Mouse (Mus musculus) midbrain, embryonic 10.5 days (tissue): ENCODE measurements around the gene Tatdn2. TPM values are rescaled to one million over a fixed set of nuclear protein-coding genes. Genes with fewer than 3 reads are reported as not detected.

Source experiments
- DNase-seq: peaks from one replicate; pipeline ENCODE4 v3.0.0-alpha.2; 2017; ENCODE audit warnings: low spot score
- H3K27ac ChIP-seq: fragments of 300-500 bp; sonication (generic); replicated peaks from 2 replicates; pipeline ENCODE4 v1.5.1; 2016; ENCODE audit warnings: mild to moderate bottlenecking
- H3K27me3 ChIP-seq: fragments of 300-500 bp; sonication (generic); 2 replicates; pipeline ENCODE4 v1.6.1; 2016; ENCODE audit warnings: low read depth, mild to moderate bottlenecking; ENCODE audit not compliant: poor library complexity, severe bottlenecking
- H3K36me3 ChIP-seq: fragments of 300-500 bp; sonication (generic); 2 replicates; pipeline ENCODE4 v1.6.1; 2016; ENCODE audit warnings: mild to moderate bottlenecking, moderate library complexity
- H3K4me1 ChIP-seq: fragments of 300-500 bp; sonication (generic); 2 replicates; pipeline ENCODE4 v1.6.1; 2016
- H3K4me3 ChIP-seq: fragments of 300-500 bp; sonication (generic); 2 replicates; pipeline ENCODE4 v1.5.1; 2016; ENCODE audit warnings: mild to moderate bottlenecking, moderate library complexity
- H3K9me3 ChIP-seq: fragments of 300-500 bp; sonication (generic); replicated peaks from 2 replicates; pipeline ENCODE4 v1.6.1; 2016; ENCODE audit warnings: mild to moderate bottlenecking
- WGBS: fragments of 180-500 bp; shearing (Covaris S2); methylation state at CpG from one replicate; pipeline ENCODE4 v1.1.7; 2016; 5-methylcytosine and 5-hydroxymethylcytosine counted together
- polyA plus RNA-seq: library from polyadenylated mRNA; unstranded; fragments of >200 nt; fragmentation: Nextera tagmentation; extraction: Ambion mirVana; gene quantifications from 2 replicates; pipeline ENCODE4 v1.2.1, GENCODE M21; 2016

The Tatdn2 gene
- polyA plus RNA-seq, 1 experiment from 2014 or later, result 0.54 TPM

DNA sequence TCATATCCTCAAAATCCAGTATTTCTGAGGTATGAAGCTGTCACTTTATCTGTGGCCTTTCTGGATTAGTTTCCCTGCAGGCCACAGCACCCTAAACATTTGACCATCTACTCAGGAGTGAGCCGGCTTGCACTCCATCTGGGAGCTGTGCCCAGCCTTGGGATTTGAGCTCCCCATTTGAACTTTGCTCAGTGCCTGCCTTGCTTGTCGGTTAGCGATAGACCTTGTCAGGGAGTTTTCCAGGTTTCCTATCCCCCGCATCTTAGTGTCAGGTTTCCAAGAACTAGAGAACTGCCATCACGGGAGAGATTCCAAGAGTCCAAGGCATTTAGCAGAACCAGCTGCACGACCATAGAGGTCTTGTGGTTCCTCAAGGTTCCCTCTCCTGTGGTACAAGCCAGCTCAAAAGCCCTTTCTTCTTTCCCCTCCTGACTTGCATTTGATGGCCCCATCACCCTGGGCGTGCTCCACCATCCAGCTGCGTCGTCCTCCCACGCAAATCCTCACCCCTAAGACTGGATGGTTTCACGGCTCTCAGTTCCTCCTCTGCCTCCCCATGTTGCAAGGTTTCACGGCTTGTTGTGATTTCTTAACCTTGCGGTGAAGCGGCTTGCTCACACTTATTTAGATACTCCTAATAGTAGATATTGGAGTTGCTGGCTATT is 19.6 kb upstream of the Tatdn2 start:
- H3K27ac ChIP-seq, result no peak overlapping the region
- no peaks in the 10 kb centered on the region for H3K36me3 ChIP-seq
- H3K9me3 ChIP-seq, result no peaks in the 10 kb centered on the region
- H3K4me3 ChIP-seq, result no peak overlapping the region
- DNase-seq, result no peak
- WGBS, result 82% methylated on average over 14 of the region's 14 CpGs
- H3K27me3 ChIP-seq, result no peaks in the 10 kb centered on the region
- peaks cover 7% of the 10 kb centered on the region; the same call in 1 of the 2 replicates for H3K4me1 ChIP-seq

DNA sequence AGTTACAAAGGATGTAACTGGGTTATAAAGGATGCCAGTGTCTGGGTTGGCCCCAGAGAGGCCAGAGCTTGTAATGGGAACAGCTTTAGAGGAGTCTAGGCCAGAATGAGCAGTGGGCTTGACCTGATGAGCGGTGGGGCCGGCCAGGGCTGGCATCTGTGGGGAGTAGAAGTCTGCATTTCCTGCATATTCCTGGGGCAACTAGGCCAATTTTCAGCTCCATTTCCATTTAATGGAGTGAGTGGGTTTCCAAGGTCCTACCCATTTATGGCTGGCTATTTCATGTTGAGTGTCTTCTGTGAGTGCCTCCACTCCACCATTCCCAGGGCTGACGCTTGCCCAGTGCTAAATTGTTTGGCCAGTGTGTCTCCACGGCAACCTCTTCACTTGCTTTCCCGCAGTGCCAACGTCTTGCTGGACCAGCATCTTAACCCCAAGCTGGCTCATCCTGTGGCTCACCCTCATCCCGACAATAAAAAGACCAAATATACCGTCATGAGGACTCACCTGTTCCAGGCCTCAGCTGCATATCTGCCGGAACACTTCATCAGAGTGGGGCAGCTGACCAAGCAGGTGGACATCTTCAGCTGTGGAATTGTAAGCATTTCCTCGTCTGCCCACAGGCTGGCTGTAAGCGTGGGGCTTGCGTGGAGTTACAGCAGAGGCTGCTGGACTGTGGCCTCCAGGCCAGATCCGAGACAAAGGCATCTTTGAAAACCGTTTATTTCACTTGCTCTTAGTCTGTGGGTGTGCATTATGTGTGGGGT is 18.4 kb upstream of the Tatdn2 start:
- no peak for DNase-seq
- Histone ChIP-seq H3K36me3 (no peaks in the 10 kb centered on the region), H3K9me3 (no peaks in the 10 kb centered on the region), H3K4me1 (peaks cover 7% of the 10 kb centered on the region; the same call in 1 of the 2 replicates), H3K27me3 (no peaks in the 10 kb centered on the region), H3K4me3 (no peak overlapping the region), H3K27ac (no peak overlapping the region)
- 81% methylated on average over 14 of the region's 14 CpGs for WGBS

DNA sequence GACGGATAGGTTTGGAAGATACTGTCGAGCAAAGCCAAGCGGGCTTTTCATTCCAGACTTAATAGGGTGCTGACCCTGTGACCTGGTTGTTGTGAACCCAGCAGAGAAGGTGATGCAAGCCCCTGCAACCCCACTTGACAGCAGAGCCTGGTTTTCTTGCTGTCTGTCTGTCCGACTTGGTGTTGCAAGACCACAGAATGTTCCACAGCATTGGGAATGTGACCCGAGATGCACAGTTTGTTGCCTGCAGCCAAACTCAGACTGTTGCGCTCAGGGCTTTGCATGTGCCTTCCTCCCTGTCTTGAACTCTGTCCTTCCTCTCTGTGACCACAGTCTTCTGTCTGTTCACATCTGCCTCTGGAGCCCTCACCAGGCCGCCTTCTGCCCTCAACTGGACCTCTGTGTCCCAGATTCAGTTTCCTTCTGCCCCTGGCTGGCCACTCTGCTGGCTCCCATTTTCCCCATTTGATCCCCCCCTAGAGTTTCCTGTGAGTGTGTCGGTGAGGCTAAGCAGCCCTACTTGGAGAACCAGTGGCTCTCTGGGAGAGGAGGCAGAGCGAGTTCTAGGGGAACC is 16.8 kb upstream of the Tatdn2 start:
- H3K36me3 ChIP-seq, result no peaks in the 10 kb centered on the region
- H3K4me3 ChIP-seq, result no peak overlapping the region
- H3K27ac ChIP-seq, result no peak overlapping the region
- H3K27me3 ChIP-seq, result no peaks in the 10 kb centered on the region
- 85% methylated on average over 9 of the region's 9 CpGs for WGBS
- peaks cover 7% of the 10 kb centered on the region; the same call in 1 of the 2 replicates for H3K4me1 ChIP-seq
- H3K9me3 ChIP-seq, result no peaks in the 10 kb centered on the region
- no peak for DNase-seq

DNA sequence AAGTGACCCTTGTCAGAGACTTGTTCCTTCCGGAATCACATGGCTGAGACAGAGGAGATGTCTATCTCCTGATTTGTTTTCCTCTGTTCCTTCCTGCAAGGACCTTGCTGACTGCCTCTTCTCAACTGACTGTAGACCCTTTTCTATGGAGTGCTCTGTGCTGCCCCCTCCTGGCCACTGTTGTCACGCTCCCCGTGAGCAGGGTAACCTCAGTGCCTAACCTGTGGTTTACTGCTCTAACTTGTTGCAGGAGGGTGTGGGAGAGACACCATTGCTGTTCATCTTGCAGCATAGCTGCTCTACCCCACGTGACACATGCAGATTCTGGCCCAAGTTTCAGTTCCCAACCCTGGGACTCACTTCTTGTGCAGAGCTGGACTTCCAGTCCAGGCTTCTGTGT is 15.6 kb upstream of the Tatdn2 start:
- Histone ChIP-seq H3K4me1 (peaks cover 7% of the 10 kb centered on the region; the same call in 1 of the 2 replicates), H3K36me3 (no peaks in the 10 kb centered on the region), H3K9me3 (no peaks in the 10 kb centered on the region), H3K4me3 (no peak overlapping the region), H3K27me3 (no peaks in the 10 kb centered on the region), H3K27ac (no peak overlapping the region)
- WGBS, result 20% methylated on average over 4 of the region's 4 CpGs
- peak; percentile 75 for DNase-seq

DNA sequence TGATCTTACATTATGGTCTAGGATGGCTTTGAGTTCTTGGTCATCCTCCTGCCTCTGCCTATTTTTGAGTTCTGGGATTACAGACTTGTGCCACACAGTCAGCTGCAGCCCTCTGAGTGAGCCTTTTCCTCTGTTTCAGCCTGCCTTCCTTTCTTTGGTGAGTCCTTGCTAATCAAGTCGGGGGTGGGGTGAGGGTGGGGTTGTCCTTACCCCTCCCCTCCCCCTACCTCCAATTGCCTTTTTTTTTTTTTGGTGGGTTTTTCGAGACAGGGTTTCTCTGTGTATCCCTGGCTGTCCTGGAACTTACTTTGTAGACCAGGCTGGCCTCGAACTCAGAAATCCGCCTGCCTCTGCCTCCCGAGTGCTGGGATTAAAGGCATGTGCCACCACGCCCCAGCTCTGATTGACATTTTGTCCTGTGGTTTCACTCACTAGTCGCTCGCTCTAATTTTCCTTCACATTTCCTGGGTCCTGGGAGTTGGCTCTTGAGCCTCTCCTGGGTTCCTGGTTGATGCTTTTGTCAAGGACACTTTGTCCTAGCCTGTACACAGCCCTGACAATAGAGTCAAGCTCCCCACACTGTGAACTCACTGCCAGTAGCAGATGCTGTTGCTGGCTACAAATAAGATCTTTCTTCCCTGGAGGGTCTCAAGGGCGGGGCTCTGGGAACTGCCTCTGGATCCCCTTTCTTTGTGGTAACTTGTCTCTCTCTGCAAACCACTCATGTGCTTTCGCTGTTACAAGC is 13.6 kb upstream of the Tatdn2 start:
- H3K27me3 ChIP-seq, result no peaks in the 10 kb centered on the region
- 88% methylated on average over 10 of the region's 10 CpGs for WGBS

DNA sequence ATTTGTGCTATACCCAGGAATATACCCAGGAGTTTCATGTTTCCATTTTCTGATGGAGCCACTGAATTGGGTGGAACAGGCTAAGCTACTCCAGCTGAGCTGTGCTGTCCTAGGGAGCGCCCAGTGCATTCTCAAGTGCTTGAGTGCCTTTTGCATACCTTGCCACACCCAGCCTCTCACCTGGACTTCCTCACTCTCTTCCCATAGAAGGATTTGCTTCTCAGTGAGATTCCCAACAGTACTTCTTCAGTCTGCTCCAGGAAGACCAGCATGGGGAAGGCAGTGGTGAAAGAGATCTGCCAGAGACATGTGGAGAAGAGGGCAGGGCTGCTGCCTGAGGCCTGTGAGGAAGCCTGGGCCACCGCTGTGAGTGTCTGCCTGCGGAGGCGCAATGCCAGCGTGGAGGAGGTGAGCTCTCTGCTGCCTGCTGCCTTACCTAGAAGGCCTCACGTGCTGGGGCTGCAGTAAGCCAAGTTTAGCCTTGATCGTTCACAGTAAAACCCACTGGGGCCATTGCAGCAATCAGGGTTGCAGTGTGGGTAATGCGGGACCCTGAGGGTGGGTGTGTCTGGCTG is 10.2 kb upstream of the Tatdn2 start:
- H3K27ac ChIP-seq, result no peak overlapping the region
- no peaks in the 10 kb centered on the region for H3K9me3 ChIP-seq
- WGBS, result 43% methylated on average over 8 of the region's 8 CpGs
- H3K4me3 ChIP-seq, result no peak overlapping the region
- no peaks in the 10 kb centered on the region for H3K27me3 ChIP-seq
- H3K36me3 ChIP-seq, result no peaks in the 10 kb centered on the region
- peaks cover 23% of the 10 kb centered on the region for H3K4me1 ChIP-seq
- no peak for DNase-seq

More for the DNA sequence above, 13.6 kb upstream of the Tatdn2 start:
- H3K27ac ChIP-seq, result no peak overlapping the region
- no peaks in the 10 kb centered on the region for H3K36me3 ChIP-seq
- H3K4me1 ChIP-seq, result peaks cover 12% of the 10 kb centered on the region
- H3K4me3 ChIP-seq, result no peak overlapping the region
- DNase-seq, result no peak
- H3K9me3 ChIP-seq, result no peaks in the 10 kb centered on the region

DNA sequence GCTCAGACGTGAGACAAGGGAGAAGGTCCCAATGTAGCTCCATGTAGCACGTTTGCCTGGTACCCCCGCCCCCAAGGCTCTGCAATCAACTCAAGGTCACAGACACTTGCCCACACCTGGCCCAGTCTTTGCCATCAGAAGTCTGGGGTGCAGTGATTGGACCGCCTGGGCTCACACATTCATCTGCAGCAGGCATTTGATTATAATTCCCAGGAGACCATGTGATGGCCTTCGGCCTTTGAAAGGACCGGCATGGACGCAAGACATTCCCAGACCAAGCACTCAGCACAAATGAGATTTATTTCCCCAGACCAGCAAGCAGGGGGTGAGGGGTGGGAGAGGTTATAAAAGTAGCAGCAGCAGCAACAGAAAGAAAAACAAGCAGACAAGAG is 6.8 kb upstream of the Tatdn2 start:
- WGBS, result 33% methylated on average over 7 of the region's 7 CpGs
- Histone ChIP-seq H3K36me3 (no peaks in the 10 kb centered on the region), H3K27me3 (no peaks in the 10 kb centered on the region; the same call in 1 of the 2 replicates), H3K4me1 (peaks cover 23% of the 10 kb centered on the region), H3K4me3 (peak overlapping the region; percentile 5; the same call in 1 of the 2 replicates), H3K9me3 (no peaks in the 10 kb centered on the region), H3K27ac (peak overlapping the region; percentile 81)
- DNase-seq, result peak; percentile 38

DNA sequence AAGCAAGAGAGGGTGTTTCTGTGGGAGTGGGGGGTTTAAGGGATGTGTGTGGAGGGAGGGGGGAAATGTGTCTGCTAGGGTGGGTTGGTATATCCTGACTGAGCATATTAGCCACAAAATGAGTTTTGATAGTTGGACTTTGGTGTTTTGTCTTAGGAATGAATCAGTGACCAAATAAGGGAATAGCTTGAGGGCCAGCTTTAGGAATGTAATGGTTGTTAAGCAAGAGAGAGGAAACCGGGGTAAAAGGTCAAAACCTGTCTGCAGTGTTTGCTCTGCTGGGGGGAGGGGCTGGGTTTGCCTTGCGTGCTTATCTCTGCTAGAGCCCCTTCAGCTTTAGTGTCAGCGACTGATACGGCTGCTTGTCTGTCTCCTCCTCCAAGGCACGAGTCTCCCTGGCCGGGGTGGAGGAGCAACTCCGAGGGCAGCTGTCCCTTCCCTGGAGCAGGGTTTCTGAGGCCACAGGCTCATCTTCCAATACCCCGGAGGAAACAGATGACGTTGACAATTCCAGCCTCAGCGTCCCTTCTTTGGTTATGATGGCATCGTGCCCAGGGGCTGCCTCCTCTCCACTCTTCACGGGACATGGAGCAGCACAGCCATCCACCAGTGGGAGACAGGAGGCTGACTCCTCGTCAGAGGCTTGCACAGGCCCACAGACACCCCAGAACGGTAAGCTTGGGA is 6.3 kb upstream of the Tatdn2 start:
- no peaks in the 10 kb centered on the region for H3K36me3 ChIP-seq
- 15% methylated on average over 14 of the region's 14 CpGs for WGBS
- H3K4me3 ChIP-seq, result peak overlapping the region; percentile 30

DNA sequence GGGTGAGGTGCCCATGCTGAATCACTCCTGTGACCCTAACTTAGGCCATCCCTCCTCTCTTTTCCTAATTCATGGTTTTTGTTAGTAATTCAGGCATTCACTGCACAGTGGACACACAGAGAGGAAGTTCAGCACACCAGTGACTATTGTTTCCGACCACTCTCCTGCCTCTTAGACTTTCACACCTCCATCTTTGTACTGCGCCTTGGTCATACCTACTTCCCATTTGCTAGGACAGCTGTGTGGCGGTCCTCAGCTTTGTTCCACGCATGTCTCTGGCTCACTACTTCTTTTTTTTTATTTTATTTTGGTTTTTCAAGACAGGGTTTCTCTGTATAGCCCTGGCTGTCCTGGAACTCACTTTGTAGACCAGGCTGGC is 5.8 kb upstream of the Tatdn2 start:
- peaks cover 25% of the 10 kb centered on the region for H3K4me1 ChIP-seq
- peak overlapping the region; percentile 30 for H3K4me3 ChIP-seq
- no peaks in the 10 kb centered on the region; the same call in 1 of the 2 replicates for H3K27me3 ChIP-seq
- H3K36me3 ChIP-seq, result no peaks in the 10 kb centered on the region
- H3K9me3 ChIP-seq, result no peaks in the 10 kb centered on the region
- DNase-seq, result no peak
- WGBS, result 85% methylated on average over 4 of the region's 4 CpGs
- peak overlapping the region; percentile 81 for H3K27ac ChIP-seq

More for the DNA sequence above, 6.3 kb upstream of the Tatdn2 start:
- Histone ChIP-seq H3K27ac (peak overlapping the region; percentile 81), H3K4me1 (peaks cover 23% of the 10 kb centered on the region), H3K27me3 (no peaks in the 10 kb centered on the region; the same call in 1 of the 2 replicates), H3K9me3 (no peaks in the 10 kb centered on the region)
- peak; percentile 65 for DNase-seq

DNA sequence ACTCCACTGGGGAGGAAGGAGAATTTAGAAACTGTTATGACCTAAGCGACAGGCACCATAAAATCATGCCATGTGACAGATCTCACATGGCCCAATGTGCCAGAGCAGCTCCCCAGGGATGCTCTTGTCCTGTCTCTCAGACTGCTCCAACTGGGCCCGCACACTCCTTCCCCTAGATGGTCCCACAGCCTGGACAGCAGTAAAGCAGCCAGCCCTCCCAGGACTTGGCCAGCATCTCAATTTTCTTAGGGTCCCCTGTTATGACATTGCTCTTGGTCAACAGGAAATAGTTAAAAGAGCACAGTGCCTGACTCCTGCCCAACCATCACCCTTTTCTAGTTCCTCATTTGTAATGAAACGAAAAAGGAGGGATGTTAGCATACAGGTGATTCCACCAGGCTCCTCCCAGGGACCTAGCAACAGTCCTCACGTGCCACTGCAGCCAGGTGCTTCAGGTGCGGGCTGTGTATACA is 4.2 kb upstream of the Tatdn2 start:
- Histone ChIP-seq H3K36me3 (no peaks in the 10 kb centered on the region), H3K27ac (no peak overlapping the region), H3K27me3 (no peaks in the 10 kb centered on the region; the same call in 1 of the 2 replicates), H3K4me3 (no peak overlapping the region), H3K9me3 (no peaks in the 10 kb centered on the region), H3K4me1 (peaks cover 29% of the 10 kb centered on the region)
- no peak for DNase-seq
- WGBS, result 85% methylated on average over 5 of the region's 5 CpGs

DNA sequence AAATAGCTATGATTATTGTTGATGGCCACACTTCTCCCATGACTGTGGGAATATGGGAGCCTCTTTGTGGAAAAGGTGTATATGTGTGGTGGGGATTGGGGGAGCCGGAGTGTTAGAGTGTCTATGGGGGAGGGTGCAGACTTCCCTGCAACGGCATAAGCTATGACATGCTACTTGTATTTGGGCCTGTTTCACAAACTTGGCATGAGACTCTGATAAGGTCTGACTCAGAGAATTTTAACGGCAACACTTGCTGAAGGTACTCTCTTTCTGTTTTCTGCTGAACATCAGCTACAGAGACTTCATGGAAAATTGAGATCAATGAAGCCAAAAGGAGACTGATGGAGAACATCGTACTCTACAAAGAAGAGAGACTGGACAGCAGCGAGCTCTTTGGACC is 3.5 kb upstream of the Tatdn2 start:
- Histone ChIP-seq H3K36me3 (no peaks in the 10 kb centered on the region), H3K9me3 (no peaks in the 10 kb centered on the region), H3K27ac (no peak overlapping the region), H3K4me3 (no peak overlapping the region), H3K27me3 (no peaks in the 10 kb centered on the region; the same call in 1 of the 2 replicates), H3K4me1 (peaks cover 35% of the 10 kb centered on the region)
- DNase-seq, result no peak
- WGBS, result 96% methylated on average over 5 of the region's 5 CpGs
